Mouse (Mus musculus): ENCODE data around the gene Gpx2.
A peak's percentile ranks its signal among the peaks of the same experiment; 100 is the strongest.
"Not testable (repeated sequence)": the region's sequence is repeated elsewhere in the genome, so short reads cannot be mapped to it uniquely, and the experiment has no call there.

Gene Gpx2

GRCm38 (mm10) chr12:76805056-76805811 lies 9.9 kb upstream of the Gpx2 start:
- DNase-seq (ENCODE audit: low spot score) = no peak

- no peak for DNase-seq (ENCODE audit: low spot score)
These were observed 8.4 kb upstream of the Gpx2 start for GRCm38 (mm10) chr12:76803700-76804252.

- DNase-seq (ENCODE audit: low spot score) = no peak
These were observed 7.7 kb upstream of the Gpx2 start for GRCm38 (mm10) chr12:76803028-76803427.

GRCm38 (mm10) chr12:76798008-76798720 lies 2.8 kb upstream of the Gpx2 start:
- no peak for DNase-seq (ENCODE audit: low spot score)

DNA sequence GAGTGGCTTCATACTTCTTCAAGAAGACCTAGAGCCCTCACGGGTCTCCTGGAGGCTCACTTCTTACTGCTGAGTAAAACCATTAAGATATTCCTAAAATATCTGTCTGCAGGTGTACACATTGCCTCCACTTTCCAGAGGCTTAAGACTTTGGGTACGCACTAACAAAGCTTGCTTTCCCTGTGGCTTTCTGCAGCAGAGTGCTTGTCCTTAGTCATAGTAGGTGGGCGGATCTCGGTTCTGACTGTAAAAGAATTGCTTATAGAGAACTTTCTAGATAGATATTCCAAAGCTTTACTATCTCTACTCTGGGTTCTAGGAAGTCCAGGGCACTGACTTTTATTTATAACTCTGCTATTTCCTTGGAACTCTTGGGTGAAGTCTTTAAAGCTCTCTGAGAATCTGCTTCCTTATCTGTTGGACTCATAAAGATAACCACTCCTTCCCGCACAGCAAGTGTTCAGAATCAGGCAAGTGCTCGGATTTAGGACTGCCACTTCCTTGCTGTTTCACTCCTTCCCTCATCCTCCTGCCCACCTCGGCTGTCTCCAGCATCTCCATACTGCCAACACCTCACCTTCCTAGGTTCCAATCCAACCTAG lies 1.7 kb upstream of the Gpx2 start:
- DNase-seq (ENCODE audit: low spot score) = no peak

- not testable (repeated sequence) for DNase-seq (ENCODE audit: low spot score)
These were observed 2.8 kb downstream of the Gpx2 start for GRCm38 (mm10) chr12:76792540-76792939.

- DNase-seq (ENCODE audit: low spot score) = no peak
These were observed 4.8 kb downstream of the Gpx2 start for GRCm38 (mm10) chr12:76790446-76791084.

GRCm38 (mm10) chr12:76784056-76784619 lies 11.2 kb downstream of the Gpx2 start:
- no peak for DNase-seq (ENCODE audit: low spot score)

GRCm38 (mm10) chr12:76780639-76781468 lies 14.5 kb downstream of the Gpx2 start:
- no peak for DNase-seq (ENCODE audit: low spot score)

DNA sequence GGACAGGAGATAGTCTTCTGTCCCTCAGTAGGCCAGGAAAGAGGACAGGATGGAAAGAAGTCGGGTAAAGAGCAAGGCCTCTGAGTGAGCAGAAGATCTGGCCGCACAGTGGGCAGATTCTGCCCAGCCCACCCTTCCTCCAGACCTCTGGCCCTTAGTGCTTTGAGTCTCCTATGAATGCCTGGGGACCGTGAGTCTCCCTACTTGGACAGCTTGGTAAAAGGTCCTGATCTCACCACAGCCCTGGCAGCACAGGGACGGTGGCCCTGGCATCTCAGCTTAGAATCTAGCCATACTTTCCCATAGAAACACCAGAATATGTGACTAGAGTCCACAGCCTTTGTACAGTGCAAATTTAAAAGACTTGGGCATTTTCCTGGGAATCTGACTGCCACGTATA lies 15.4 kb downstream of the Gpx2 start:
- DNase-seq (ENCODE audit: low spot score) = no peak

GRCm38 (mm10) chr12:76778305-76779083 lies 16.9 kb downstream of the Gpx2 start:
- no peak for DNase-seq (ENCODE audit: low spot score)

GRCm38 (mm10) chr12:76777845-76778244 lies 17.5 kb downstream of the Gpx2 start:
- no peak for DNase-seq (ENCODE audit: low spot score)

DNA sequence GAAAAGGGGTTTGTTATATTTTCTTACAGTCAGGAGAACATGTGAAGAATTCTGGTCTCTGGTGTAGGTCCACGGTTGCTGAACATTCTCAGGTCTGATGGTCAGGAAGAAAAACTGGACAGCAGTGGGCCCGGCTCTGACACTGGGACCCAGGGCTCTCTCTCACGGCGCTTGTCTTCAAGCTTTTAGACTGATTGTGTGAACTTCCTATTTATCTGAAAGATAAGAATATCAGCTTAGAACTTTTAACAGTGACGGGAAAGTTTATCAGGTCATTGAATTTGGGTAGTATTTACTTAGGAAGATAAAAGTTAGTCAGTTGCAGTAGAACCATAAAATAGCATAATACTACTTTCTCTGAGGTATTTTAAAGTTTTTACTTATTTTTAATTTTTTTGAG lies 18.5 kb downstream of the Gpx2 start:
- no peak for DNase-seq (ENCODE audit: low spot score)

GRCm38 (mm10) chr12:76775132-76775531 lies 20.2 kb downstream of the Gpx2 start:
- DNase-seq (ENCODE audit: low spot score) = no peak

- no peak for DNase-seq (ENCODE audit: low spot score)
These were observed 20.7 kb downstream of the Gpx2 start for GRCm38 (mm10) chr12:76774652-76775051.

GRCm38 (mm10) chr12:76771540-76771939 lies 23.8 kb downstream of the Gpx2 start:
- DNase-seq (ENCODE audit: low spot score) = no peak

DNA sequence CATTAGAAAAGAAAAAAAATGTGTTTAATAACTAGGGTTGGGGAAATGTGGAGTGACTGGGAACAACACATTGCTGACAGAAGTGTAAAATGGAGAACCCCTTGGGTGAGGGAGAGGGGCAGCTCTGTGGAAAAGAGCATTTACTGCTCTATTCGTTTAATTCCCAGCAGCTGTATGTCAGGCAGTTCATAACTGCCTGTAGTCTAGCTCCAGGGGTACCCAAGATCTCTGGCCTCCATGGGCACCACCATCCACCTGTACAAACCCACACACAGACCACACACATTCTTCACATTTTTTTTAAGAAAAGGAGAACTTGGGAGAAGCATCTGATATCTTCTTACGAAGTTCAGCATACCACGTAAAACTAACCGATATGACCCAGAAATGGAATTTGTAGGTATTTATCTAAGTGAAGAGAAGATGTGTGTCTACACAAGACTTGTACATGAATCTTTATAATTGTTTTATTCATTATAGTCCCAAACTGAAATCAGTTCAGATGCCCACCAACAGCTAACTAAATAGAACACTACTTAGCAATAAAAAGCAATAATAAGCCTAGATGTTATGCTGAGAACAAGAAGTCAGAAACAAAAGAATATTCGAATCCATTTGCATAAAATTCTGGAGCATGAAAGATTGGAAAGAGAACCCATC lies 24.4 kb downstream of the Gpx2 start:
- DNase-seq (ENCODE audit: low spot score) = no peak

GRCm38 (mm10) chr12:76765901-76766630 lies 29.3 kb downstream of the Gpx2 start:
- no peak for DNase-seq (ENCODE audit: low spot score)

- DNase-seq (ENCODE audit: low spot score) = peak; percentile 89
These were observed 30.0 kb downstream of the Gpx2 start, which contains the start of the genes Churc1 and Fntb for GRCm38 (mm10) chr12:76765354-76765851. Gene Churc1 (plus strand): TSS chr12:76765538. Gene Fntb (plus strand): TSS chr12:76765589.

All from testis, postnatal 14 days (tissue).